Mouse (Mus musculus): ENCODE measurements around the gene Tmem189. TPM values are rescaled to one million over a fixed set of nuclear protein-coding genes. Genes with fewer than 3 reads are reported as not detected.

Tmem189 gene
- polyA plus RNA-seq, 1 experiment from 2014 or later, result 40.9 TPM

- no peak overlapping the region for H3K4me3 ChIP-seq (ENCODE audit: control insufficient read depth in 1 of 2, insufficient read depth in 1 of 2, low read depth in 1 of 2, low read length in 2 of 2)
- H3K9ac ChIP-seq (ENCODE audit: low read length), result no peak overlapping the region
- H3K9me3 ChIP-seq (ENCODE audit: control insufficient read depth, low read length), result no peaks in the 10 kb centered on the region
- ATAC-seq (ENCODE audit: insufficient number of reproducible peaks, insufficient read depth, low FRiP score, low read depth), result no peak
- H3K4me1 ChIP-seq (ENCODE audit: control insufficient read depth in 2 of 2, insufficient read depth in 2 of 2, low read length in 2 of 2), result peaks cover 13 to 20% of the 10 kb centered on the region in 2 experiments
- H3K4me2 ChIP-seq (ENCODE audit: low read length), result no peak overlapping the region
- no peak overlapping the region for H3K27ac ChIP-seq (replicated peaks in 1 of 2; ENCODE audit: control insufficient read depth in 1 of 2, insufficient read depth in 1 of 2, low read depth in 2 of 2, low read length in 2 of 2)
- no peaks in the 10 kb centered on the region for H3K27me3 ChIP-seq (ENCODE audit: control insufficient read depth, insufficient read depth, low read length)
- 81% methylated on average over 5 of the region's 5 CpGs for WGBS
- no peaks in the 10 kb centered on the region for H3K36me3 ChIP-seq (ENCODE audit: control insufficient read depth, insufficient read depth, low read length)
Measured at GRCm38 (mm10) chr2:167701472-167701871, 11.8 kb upstream of the Tmem189 start.

- H3K27ac ChIP-seq (replicated peaks in 1 of 2; ENCODE audit: control insufficient read depth in 1 of 2, insufficient read depth in 1 of 2, low read depth in 2 of 2, low read length in 2 of 2), result no peak overlapping the region
- no peak overlapping the region for H3K9ac ChIP-seq (ENCODE audit: low read length)
- H3K36me3 ChIP-seq (ENCODE audit: control insufficient read depth, insufficient read depth, low read length), result no peaks in the 10 kb centered on the region
- no peak overlapping the region for H3K4me2 ChIP-seq (ENCODE audit: low read length)
- H3K27me3 ChIP-seq (ENCODE audit: control insufficient read depth, insufficient read depth, low read length), result no peaks in the 10 kb centered on the region
- ATAC-seq (ENCODE audit: insufficient number of reproducible peaks, insufficient read depth, low FRiP score, low read depth), result no peak
- peaks cover 7 to 18% of the 10 kb centered on the region in 2 experiments for H3K4me1 ChIP-seq (ENCODE audit: control insufficient read depth in 2 of 2, insufficient read depth in 2 of 2, low read length in 2 of 2)
- no peak overlapping the region for H3K4me3 ChIP-seq (ENCODE audit: control insufficient read depth in 1 of 2, insufficient read depth in 1 of 2, low read depth in 1 of 2, low read length in 2 of 2)
- no peaks in the 10 kb centered on the region for H3K9me3 ChIP-seq (ENCODE audit: control insufficient read depth, low read length)
- 70% methylated on average over 5 of the region's 5 CpGs for WGBS
Measured at GRCm38 (mm10) chr2:167700018-167700417, 10.4 kb upstream of the Tmem189 start.

GRCm38 (mm10) chr2:167697902-167698301 lies 8.3 kb upstream of the Tmem189 start:
- H3K4me1 ChIP-seq (ENCODE audit: control insufficient read depth in 2 of 2, insufficient read depth in 2 of 2, low read length in 2 of 2), result peaks cover 7 to 18% of the 10 kb centered on the region in 2 experiments
- 4% methylated on average over 5 of the region's 5 CpGs for WGBS
- H3K27ac ChIP-seq (replicated peaks in 1 of 2; ENCODE audit: control insufficient read depth in 1 of 2, insufficient read depth in 1 of 2, low read depth in 2 of 2, low read length in 2 of 2), result peak overlapping the region; percentile 81 to 84
- no peak overlapping the region for H3K4me3 ChIP-seq (ENCODE audit: control insufficient read depth in 1 of 2, insufficient read depth in 1 of 2, low read depth in 1 of 2, low read length in 2 of 2)
- ATAC-seq (ENCODE audit: insufficient number of reproducible peaks, insufficient read depth, low FRiP score, low read depth), result peak; percentile 62
- H3K9ac ChIP-seq (ENCODE audit: low read length), result peak overlapping the region; percentile 12; the same call in 1 of the 2 replicates
- no peaks in the 10 kb centered on the region for H3K36me3 ChIP-seq (ENCODE audit: control insufficient read depth, insufficient read depth, low read length)
- H3K9me3 ChIP-seq (ENCODE audit: control insufficient read depth, low read length), result no peaks in the 10 kb centered on the region
- H3K27me3 ChIP-seq (ENCODE audit: control insufficient read depth, insufficient read depth, low read length), result no peaks in the 10 kb centered on the region
- peak overlapping the region; percentile 40 for H3K4me2 ChIP-seq (ENCODE audit: low read length)

DNA sequence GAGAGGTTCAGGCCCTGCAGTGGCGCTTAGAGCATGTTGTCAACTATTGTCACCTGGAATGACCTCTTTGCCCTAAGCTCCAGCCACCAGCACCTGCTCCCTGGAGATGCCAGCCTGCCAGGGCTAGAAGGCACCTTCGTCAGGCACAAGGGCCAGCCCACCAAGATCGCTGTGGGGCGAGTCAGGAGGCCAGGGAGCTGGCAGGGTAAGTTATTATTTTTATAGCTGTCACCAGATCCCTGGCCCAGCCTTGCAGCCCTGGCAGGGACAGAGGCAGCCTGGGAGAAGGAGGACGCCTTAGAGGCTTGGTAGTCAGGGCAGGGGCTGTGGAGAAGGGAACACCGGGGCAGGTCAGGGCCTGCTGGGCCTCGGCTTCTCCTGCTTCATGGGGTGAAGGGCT lies 6.5 kb upstream of the Tmem189 start:
- ATAC-seq (ENCODE audit: insufficient number of reproducible peaks, insufficient read depth, low FRiP score, low read depth), result no peak
- peaks cover 8 to 19% of the 10 kb centered on the region in 2 experiments for H3K4me1 ChIP-seq (ENCODE audit: control insufficient read depth in 2 of 2, insufficient read depth in 2 of 2, low read length in 2 of 2)
- H3K4me2 ChIP-seq (ENCODE audit: low read length), result no peak overlapping the region
- H3K9me3 ChIP-seq (ENCODE audit: control insufficient read depth, low read length), result no peaks in the 10 kb centered on the region
- no peak overlapping the region for H3K4me3 ChIP-seq (ENCODE audit: control insufficient read depth in 1 of 2, insufficient read depth in 1 of 2, low read depth in 1 of 2, low read length in 2 of 2)
- no peak overlapping the region for H3K27ac ChIP-seq (replicated peaks in 1 of 2; ENCODE audit: control insufficient read depth in 1 of 2, insufficient read depth in 1 of 2, low read depth in 2 of 2, low read length in 2 of 2)
- H3K27me3 ChIP-seq (ENCODE audit: control insufficient read depth, insufficient read depth, low read length), result no peaks in the 10 kb centered on the region
- whole genome bisulfite sequencing, result 68% methylated on average over 7 of the region's 7 CpGs
- no peaks in the 10 kb centered on the region for H3K36me3 ChIP-seq (ENCODE audit: control insufficient read depth, insufficient read depth, low read length)
- H3K9ac ChIP-seq (ENCODE audit: low read length), result no peak overlapping the region

- Histone ChIP-seq H3K36me3 (ENCODE audit: control insufficient read depth, insufficient read depth, low read length) (no peaks in the 10 kb centered on the region), H3K27ac (replicated peaks in 1 of 2; ENCODE audit: control insufficient read depth in 1 of 2, insufficient read depth in 1 of 2, low read depth in 2 of 2, low read length in 2 of 2) (no peak overlapping the region), H3K4me3 (ENCODE audit: control insufficient read depth in 1 of 2, insufficient read depth in 1 of 2, low read depth in 1 of 2, low read length in 2 of 2) (no peak overlapping the region), H3K9me3 (ENCODE audit: control insufficient read depth, low read length) (no peaks in the 10 kb centered on the region), H3K4me1 (ENCODE audit: control insufficient read depth in 2 of 2, insufficient read depth in 2 of 2, low read length in 2 of 2) (peaks cover 11 to 25% of the 10 kb centered on the region in 2 experiments), H3K4me2 (ENCODE audit: low read length) (no peak overlapping the region), H3K27me3 (ENCODE audit: control insufficient read depth, insufficient read depth, low read length) (no peaks in the 10 kb centered on the region), H3K9ac (ENCODE audit: low read length) (no peak overlapping the region)
- 89% methylated on average over 14 of the region's 14 CpGs for WGBS
- ATAC-seq (ENCODE audit: insufficient number of reproducible peaks, insufficient read depth, low FRiP score, low read depth), result no peak
Measured at GRCm38 (mm10) chr2:167695491-167695890, 5.9 kb upstream of the Tmem189 start.

- Histone ChIP-seq H3K27ac (replicated peaks in 1 of 2; ENCODE audit: control insufficient read depth in 1 of 2, insufficient read depth in 1 of 2, low read depth in 2 of 2, low read length in 2 of 2) (no peak overlapping the region), H3K9ac (ENCODE audit: low read length) (no peak overlapping the region), H3K36me3 (ENCODE audit: control insufficient read depth, insufficient read depth, low read length) (no peaks in the 10 kb centered on the region), H3K27me3 (ENCODE audit: control insufficient read depth, insufficient read depth, low read length) (no peaks in the 10 kb centered on the region), H3K9me3 (ENCODE audit: control insufficient read depth, low read length) (no peaks in the 10 kb centered on the region), H3K4me2 (ENCODE audit: low read length) (no peak overlapping the region), H3K4me3 (ENCODE audit: control insufficient read depth in 1 of 2, insufficient read depth in 1 of 2, low read depth in 1 of 2, low read length in 2 of 2) (no peak overlapping the region), H3K4me1 (ENCODE audit: control insufficient read depth in 2 of 2, insufficient read depth in 2 of 2, low read length in 2 of 2) (peaks cover 13 to 26% of the 10 kb centered on the region in 2 experiments)
- 90% methylated on average over 7 of the region's 7 CpGs for WGBS
- ATAC-seq (ENCODE audit: insufficient number of reproducible peaks, insufficient read depth, low FRiP score, low read depth), result no peak
Measured at GRCm38 (mm10) chr2:167694963-167695362, 5.3 kb upstream of the Tmem189 start.

DNA sequence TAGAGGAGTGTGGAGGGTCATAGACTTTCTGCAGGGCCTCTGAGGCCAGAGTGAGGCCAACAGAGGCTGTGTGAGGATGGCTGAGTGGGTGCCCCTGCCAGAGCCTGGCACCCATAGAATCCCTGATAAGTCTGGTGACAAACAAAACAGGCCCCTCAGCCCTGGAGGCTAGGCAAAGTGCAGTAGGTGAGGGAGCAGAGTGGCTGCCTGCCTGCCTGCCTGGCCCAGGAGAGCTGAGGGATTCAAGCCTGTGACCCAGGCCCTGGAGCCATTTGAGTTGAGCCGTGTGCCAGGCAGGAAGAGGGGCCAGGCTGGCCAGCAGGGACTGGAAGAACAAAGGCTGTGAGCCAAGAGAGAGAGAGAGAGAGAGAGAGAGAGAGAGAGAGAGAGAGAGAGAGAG lies 4.6 kb upstream of the Tmem189 start:
- no peak overlapping the region for H3K4me2 ChIP-seq (ENCODE audit: low read length)
- no peaks in the 10 kb centered on the region for H3K9me3 ChIP-seq (ENCODE audit: control insufficient read depth, low read length)
- 63% methylated on average over 1 of the region's 1 CpGs for WGBS
- H3K4me1 ChIP-seq (ENCODE audit: control insufficient read depth in 2 of 2, insufficient read depth in 2 of 2, low read length in 2 of 2), result peaks cover 13 to 26% of the 10 kb centered on the region in 2 experiments
- H3K9ac ChIP-seq (ENCODE audit: low read length), result no peak overlapping the region
- no peaks in the 10 kb centered on the region for H3K36me3 ChIP-seq (ENCODE audit: control insufficient read depth, insufficient read depth, low read length)
- no peak overlapping the region for H3K27ac ChIP-seq (replicated peaks in 1 of 2; ENCODE audit: control insufficient read depth in 1 of 2, insufficient read depth in 1 of 2, low read depth in 2 of 2, low read length in 2 of 2)
- H3K27me3 ChIP-seq (ENCODE audit: control insufficient read depth, insufficient read depth, low read length), result no peaks in the 10 kb centered on the region
- no peak for ATAC-seq (ENCODE audit: insufficient number of reproducible peaks, insufficient read depth, low FRiP score, low read depth)
- no peak overlapping the region for H3K4me3 ChIP-seq (ENCODE audit: control insufficient read depth in 1 of 2, insufficient read depth in 1 of 2, low read depth in 1 of 2, low read length in 2 of 2)

- H3K9me3 ChIP-seq (ENCODE audit: control insufficient read depth, low read length), result no peaks in the 10 kb centered on the region
- no peak overlapping the region for H3K9ac ChIP-seq (ENCODE audit: low read length)
- ATAC-seq (ENCODE audit: insufficient number of reproducible peaks, insufficient read depth, low FRiP score, low read depth), result no peak
- no peaks in the 10 kb centered on the region for H3K36me3 ChIP-seq (ENCODE audit: control insufficient read depth, insufficient read depth, low read length)
- WGBS, result 75% methylated on average over 2 of the region's 2 CpGs
- peaks cover 12 to 26% of the 10 kb centered on the region in 2 experiments for H3K4me1 ChIP-seq (ENCODE audit: control insufficient read depth in 2 of 2, insufficient read depth in 2 of 2, low read length in 2 of 2)
- H3K4me2 ChIP-seq (ENCODE audit: low read length), result no peak overlapping the region
- no peak overlapping the region for H3K27ac ChIP-seq (replicated peaks in 1 of 2; ENCODE audit: control insufficient read depth in 1 of 2, insufficient read depth in 1 of 2, low read depth in 2 of 2, low read length in 2 of 2)
- no peaks in the 10 kb centered on the region for H3K27me3 ChIP-seq (ENCODE audit: control insufficient read depth, insufficient read depth, low read length)
- no peak overlapping the region for H3K4me3 ChIP-seq (ENCODE audit: control insufficient read depth in 1 of 2, insufficient read depth in 1 of 2, low read depth in 1 of 2, low read length in 2 of 2)
Measured at GRCm38 (mm10) chr2:167693540-167693939, 3.9 kb upstream of the Tmem189 start.

All from heart, embryonic 14.5 days (tissue).